Mouse (Mus musculus) cerebellum, postnatal 10 days (tissue): Measurements from ENCODE around the gene Maz.

Experiments used
- DNase-seq, 2 experiments: peaks; one replicate each; pipeline ENCODE4 v3.0.0; 2021; ENCODE audit warnings: mixed read lengths in 2 of 2

Gene Maz

GRCm38 (mm10) chr7:127026984-127027726, at the start of gene Maz:
TSS of gene Maz (minus strand) at chr7:127027037.
- peak; percentile 100 for DNase-seq

GRCm38 (mm10) chr7:127076188-127076587, 49.4 kb upstream of the Maz start:
- no peak for DNase-seq

GRCm38 (mm10) chr7:127073221-127073620, 46.4 kb upstream of the Maz start:
- DNase-seq = peak; percentile 13 to 14

GRCm38 (mm10) chr7:127070871-127071413, 44.1 kb upstream of the Maz start:
- DNase-seq = no peak

- DNase-seq = no peak
Observed at GRCm38 (mm10) chr7:127066317-127066716, 39.5 kb upstream of the Maz start.

GRCm38 (mm10) chr7:127065538-127065937, 38.7 kb upstream of the Maz start:
- no peak for DNase-seq

- no peak for DNase-seq
Observed at GRCm38 (mm10) chr7:127055026-127055585, 28.3 kb upstream of the Maz start.

GRCm38 (mm10) chr7:127041851-127042672, 15.2 kb upstream of the Maz start, which contains the start of gene Kif22:
TSS of gene Kif22 (minus strand) at chr7:127042471.
- peak; percentile 95 for DNase-seq

GRCm38 (mm10) chr7:127031244-127031643, 4.4 kb upstream of the Maz start:
- no peak for DNase-seq

GRCm38 (mm10) chr7:127030172-127030571, 3.3 kb upstream of the Maz start:
- DNase-seq = no peak

- DNase-seq = no peak
Observed at GRCm38 (mm10) chr7:127027885-127028284, 1.0 kb upstream of the Maz start.

- peak in 1 of 2 experiments; percentile 95 for DNase-seq
Observed at GRCm38 (mm10) chr7:127026616-127026983, 237 bp downstream of the Maz start.

GRCm38 (mm10) chr7:127026161-127026600, 656 bp downstream of the Maz start:
- DNase-seq = peak; percentile 86 to 88

GRCm38 (mm10) chr7:127025556-127026160, 1.2 kb downstream of the Maz start:
- DNase-seq = peak; percentile 76 to 77

GRCm38 (mm10) chr7:127024755-127025555, 1.9 kb downstream of the Maz start:
- peak; percentile 88 to 90 for DNase-seq

- DNase-seq = peak in 1 of 2 experiments; percentile 38
Observed at GRCm38 (mm10) chr7:127023896-127024690, 2.7 kb downstream of the Maz start.

GRCm38 (mm10) chr7:127023272-127023691, 3.6 kb downstream of the Maz start:
- DNase-seq = peak in 1 of 2 experiments; percentile 45

- peak in 1 of 2 experiments; percentile 17 for DNase-seq
Observed at GRCm38 (mm10) chr7:127022528-127023271, 4.1 kb downstream of the Maz start.

GRCm38 (mm10) chr7:127021563-127022527, 5.0 kb downstream of the Maz start:
- DNase-seq = peak in 1 of 2 experiments; percentile 13
